Mouse (Mus musculus): Measurements from ENCODE around the gene Stx6.
A peak's percentile ranks its signal among the peaks of the same experiment; 100 is the strongest.

Gene Stx6

GRCm38 (mm10) chr1:155235641-155236040 lies 77.1 kb downstream of the Stx6 start:
- DNase-seq (ENCODE audit: low spot score), result no peak

GRCm38 (mm10) chr1:155236306-155237024 lies 78.0 kb downstream of the Stx6 start:
- no peak for DNase-seq (ENCODE audit: low spot score)

GRCm38 (mm10) chr1:155237390-155237789 lies 78.9 kb downstream of the Stx6 start:
- no peak for DNase-seq (ENCODE audit: low spot score)

GRCm38 (mm10) chr1:155238126-155238525 lies 79.6 kb downstream of the Stx6 start:
- DNase-seq (ENCODE audit: low spot score), result no peak

- no peak for DNase-seq (ENCODE audit: low spot score)
These were observed 80.7 kb downstream of the Stx6 start for GRCm38 (mm10) chr1:155239169-155239568.

GRCm38 (mm10) chr1:155239962-155240717 lies 81.6 kb downstream of the Stx6 start:
- no peak for DNase-seq (ENCODE audit: low spot score)

- no peak for DNase-seq (ENCODE audit: low spot score)
These were observed 83.4 kb downstream of the Stx6 start for GRCm38 (mm10) chr1:155241701-155242487.

- no peak for DNase-seq (ENCODE audit: low spot score)
These were observed 83.9 kb downstream of the Stx6 start for GRCm38 (mm10) chr1:155242488-155242745.

- DNase-seq (ENCODE audit: low spot score), result peak; percentile 43
These were observed 85.6 kb downstream of the Stx6 start, which contains the start of gene BC034090 for GRCm38 (mm10) chr1:155243797-155244770. Gene BC034090 (minus strand): TSS chr1:155244444.

- no peak for DNase-seq (ENCODE audit: low spot score)
These were observed 86.3 kb downstream of the Stx6 start for GRCm38 (mm10) chr1:155244771-155245211.

GRCm38 (mm10) chr1:155245516-155245915 lies 87.0 kb downstream of the Stx6 start:
- DNase-seq (ENCODE audit: low spot score), result no peak

GRCm38 (mm10) chr1:155247441-155247840 lies 88.9 kb downstream of the Stx6 start:
- no peak for DNase-seq (ENCODE audit: low spot score)

GRCm38 (mm10) chr1:155248041-155248440 lies 89.5 kb downstream of the Stx6 start:
- DNase-seq (ENCODE audit: low spot score), result no peak

GRCm38 (mm10) chr1:155249896-155250295 lies 91.4 kb downstream of the Stx6 start:
- DNase-seq (ENCODE audit: low spot score), result no peak

GRCm38 (mm10) chr1:155250531-155251135 lies 92.1 kb downstream of the Stx6 start:
- no peak for DNase-seq (ENCODE audit: low spot score)

- DNase-seq (ENCODE audit: low spot score), result no peak
These were observed 93.1 kb downstream of the Stx6 start for GRCm38 (mm10) chr1:155251596-155251995.

GRCm38 (mm10) chr1:155252631-155253121 lies 94.2 kb downstream of the Stx6 start:
- no peak for DNase-seq (ENCODE audit: low spot score)

GRCm38 (mm10) chr1:155253126-155253525 lies 94.6 kb downstream of the Stx6 start:
- no peak for DNase-seq (ENCODE audit: low spot score)

GRCm38 (mm10) chr1:155254309-155254708 lies 95.8 kb downstream of the Stx6 start:
- no peak for DNase-seq (ENCODE audit: low spot score)
